Mouse (Mus musculus) granulocyte monocyte progenitor cell, adult 5-6 weeks (primary cell): ENCODE data around the gene Pdia3. TPM values are rescaled to one million over a fixed set of nuclear protein-coding genes. Genes with fewer than 3 reads are reported as not detected.
"Not testable (repeated sequence)": the region's sequence is repeated elsewhere in the genome, so short reads cannot be mapped to it uniquely, and the experiment has no call there.

Experiments used
- ATAC-seq: replicated peaks from 2 replicates; pipeline ENCODE4 v1.8.0; 2016; ENCODE audit warnings: mild to moderate bottlenecking, moderate TSS enrichment, inconsistent platforms; ENCODE audit not compliant: poor library complexity, severe bottlenecking
- total RNA-seq, 2 experiments: library from RNA; stranded (forward) in 1 of 2; stranded (reverse) in 1 of 2; fragments of 200-712, 200-1000 nt in 1 of 2; fragments of >200 nt in 1 of 2; fragmentation: Nextera tagmentation in 1 of 2; gene quantifications; 2 replicates each; pipeline ENCODE4 v1.2.3; 2014 to 2017

The Pdia3 gene
- total RNA-seq, 2 experiments from 2014 or later: 355 to 423 TPM

DNA sequence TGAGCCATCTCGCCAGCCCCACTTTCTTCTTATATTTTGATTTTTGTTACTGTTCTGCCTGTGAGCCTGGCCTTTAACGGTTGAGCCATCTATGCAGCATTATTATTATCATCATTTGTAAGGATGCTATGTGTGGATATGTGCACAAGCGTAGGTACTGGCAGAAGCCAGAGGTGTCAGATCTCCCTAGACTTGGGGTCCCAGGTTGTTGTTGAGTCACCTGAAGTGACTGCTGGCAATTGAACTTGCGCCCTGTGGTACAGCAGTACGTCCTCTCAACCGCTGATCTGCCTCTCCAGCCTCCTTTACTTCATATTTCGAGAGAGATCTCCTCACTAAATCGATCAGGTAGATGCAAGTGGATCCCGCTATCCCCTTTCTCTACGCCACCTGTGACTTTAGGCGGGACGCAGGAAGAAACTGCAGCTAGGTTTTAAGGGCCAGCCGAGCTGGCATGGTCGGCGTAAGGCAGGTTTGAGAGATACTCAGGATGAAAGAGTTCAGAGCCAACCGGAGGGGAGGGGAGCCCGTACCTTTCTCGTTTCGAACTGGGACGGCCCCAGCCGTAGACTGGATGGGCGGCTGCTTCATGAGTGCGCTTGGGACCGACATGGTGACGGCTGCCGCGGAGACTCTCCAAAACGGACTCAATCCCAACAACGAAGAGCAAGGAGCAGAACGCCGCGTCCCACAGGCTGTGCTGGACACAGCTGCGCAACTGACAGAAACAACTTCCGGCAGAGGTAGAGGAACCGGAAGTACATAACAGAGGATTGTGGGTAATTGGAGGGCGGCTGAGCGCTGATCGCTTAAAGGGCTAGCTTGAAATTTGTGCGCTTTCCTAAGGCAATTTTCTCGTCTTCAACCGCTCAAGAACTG lies 60.0 kb downstream of the Pdia3 start, which contains the start of gene Mfap1b:
Gene Mfap1b, minus strand, starts transcription at position 767 of the 879 bp plus-strand sequence.
- peak; percentile 99 for ATAC-seq

DNA sequence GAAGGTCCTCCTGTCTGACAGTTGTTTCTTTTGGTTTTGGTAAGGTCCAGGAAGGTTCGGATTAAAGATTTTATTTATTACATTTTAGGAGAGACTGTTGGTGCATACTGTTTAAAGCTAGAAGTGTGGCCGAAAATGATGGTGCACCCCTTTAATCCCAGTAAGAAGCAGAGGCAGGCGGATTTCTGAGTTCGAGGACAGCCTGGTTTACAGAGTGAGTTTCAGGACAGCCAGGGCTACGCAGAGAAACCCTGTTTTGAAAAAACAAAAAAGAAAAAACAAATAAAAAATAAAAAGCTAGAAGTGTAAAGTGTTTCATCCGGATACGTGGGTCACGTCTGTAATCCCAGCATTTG lies 60.6 kb downstream of the Pdia3 start:
- peak; percentile 8; the same call in 1 of the 2 replicates for ATAC-seq

DNA sequence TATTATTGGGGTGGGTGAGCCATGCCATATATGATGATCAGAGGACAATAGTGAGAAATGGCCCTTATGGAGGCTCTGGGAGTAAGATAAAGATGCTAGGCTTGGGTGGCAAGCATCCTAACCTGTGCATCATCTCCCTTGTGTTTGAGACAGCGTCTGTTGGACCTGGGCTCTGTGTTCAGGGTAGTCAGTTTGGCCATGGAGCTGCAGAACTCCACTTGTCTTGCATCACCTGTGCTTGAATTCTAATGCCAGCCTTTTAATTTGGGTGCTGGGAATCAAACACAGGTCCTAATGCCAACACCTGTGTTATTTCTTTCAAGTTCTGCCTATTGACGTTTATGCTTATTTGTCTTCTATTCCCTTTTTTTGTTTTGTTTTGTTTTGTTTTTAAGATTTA lies 61.7 kb downstream of the Pdia3 start:
- not testable (repeated sequence) for ATAC-seq

DNA sequence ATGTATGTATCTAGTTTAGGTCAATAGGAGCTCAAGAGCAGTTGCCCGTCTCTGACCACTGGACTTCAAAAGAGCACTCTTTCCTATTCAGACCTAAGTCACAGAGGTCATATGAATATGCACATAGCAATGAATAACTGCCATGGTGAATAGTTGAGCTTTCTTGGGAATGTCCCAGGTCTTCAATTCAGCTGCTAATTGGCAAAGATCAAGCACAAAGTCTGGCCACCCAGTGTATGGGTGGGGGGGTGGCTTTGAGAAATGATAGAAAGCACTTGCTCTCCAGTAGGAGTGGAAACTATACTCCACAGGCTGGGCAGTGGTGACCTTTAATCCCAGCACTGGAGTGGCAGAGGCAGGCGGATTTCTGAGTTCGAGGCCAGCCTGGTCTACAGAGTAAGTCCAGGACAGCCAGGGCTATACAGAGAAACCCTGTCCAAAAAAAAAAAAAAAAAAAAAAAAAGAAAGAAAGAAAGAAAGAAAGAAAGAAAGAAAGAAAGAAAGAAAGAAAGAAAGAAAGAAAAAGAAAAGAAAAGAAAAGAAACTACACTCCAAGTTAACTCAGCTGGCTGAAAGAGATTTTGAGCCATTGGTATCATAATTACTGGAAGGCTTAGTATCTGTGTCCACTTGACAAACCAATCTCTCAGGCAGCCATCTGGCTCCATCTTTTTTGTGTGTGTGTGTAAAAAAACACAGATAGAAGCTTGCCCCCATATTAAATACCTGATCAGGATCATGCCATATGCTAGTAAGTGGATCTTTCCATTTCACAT lies 64.1 kb downstream of the Pdia3 start:
- no peak for ATAC-seq

DNA sequence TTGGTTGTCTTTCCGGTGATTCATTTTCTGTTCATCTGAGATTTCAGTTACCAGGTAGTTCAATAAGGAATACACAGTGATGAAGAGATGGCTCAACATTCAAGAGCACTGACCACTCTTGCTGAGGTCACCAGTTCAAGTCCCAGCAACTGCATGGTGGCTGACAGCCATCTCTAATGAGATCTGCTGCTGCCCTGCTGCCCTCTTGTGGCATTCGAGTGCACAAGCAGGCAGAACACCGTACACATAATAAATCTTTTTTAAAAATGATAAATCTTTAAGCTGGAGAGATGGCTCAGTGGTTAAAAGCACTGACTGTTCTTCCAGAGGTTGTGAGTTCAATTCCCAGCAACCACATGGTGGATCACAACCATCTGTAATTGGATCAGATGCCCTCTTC lies 66.9 kb downstream of the Pdia3 start:
- peak; percentile 84 for ATAC-seq

DNA sequence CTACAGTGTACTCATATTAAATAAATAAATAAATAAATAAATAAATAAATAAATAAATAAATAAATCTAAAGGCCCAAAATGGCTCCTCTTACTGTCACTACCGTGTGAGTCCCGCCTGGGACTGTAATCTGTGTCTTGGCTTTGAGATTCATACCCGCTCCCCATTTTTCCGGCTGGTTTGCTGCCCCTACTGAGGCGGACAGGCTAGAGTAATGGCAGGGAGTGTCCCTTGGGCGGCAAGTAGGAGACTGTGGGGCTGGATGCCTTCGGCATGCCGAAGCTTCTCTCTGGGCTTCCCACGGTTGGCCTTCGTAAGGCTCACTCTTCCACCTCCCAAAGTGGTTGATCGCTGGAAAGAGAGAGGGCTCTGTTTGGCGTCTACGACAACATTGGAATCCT lies 67.3 kb downstream of the Pdia3 start:
- peak; percentile 39; the same call in 1 of the 2 replicates for ATAC-seq

DNA sequence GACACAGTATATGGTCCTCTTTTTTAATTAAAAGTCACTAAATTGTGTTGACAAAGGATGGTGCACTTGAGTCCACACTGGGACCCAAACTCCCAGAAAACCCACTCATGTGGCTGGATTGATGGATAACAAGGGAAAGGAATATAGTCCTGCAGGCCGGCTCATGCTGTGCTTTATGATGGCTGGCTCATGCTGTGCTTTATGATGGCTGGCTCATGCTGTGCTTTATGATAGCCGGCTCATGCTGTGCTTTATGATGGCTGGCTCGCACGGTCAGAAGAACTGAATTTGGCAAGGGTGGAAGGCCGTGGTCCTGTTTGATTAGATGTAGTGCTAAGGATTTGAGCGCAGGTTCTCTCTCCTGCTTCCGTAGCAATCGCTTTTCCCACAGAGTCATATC lies 70.0 kb downstream of the Pdia3 start:
- ATAC-seq: no peak

DNA sequence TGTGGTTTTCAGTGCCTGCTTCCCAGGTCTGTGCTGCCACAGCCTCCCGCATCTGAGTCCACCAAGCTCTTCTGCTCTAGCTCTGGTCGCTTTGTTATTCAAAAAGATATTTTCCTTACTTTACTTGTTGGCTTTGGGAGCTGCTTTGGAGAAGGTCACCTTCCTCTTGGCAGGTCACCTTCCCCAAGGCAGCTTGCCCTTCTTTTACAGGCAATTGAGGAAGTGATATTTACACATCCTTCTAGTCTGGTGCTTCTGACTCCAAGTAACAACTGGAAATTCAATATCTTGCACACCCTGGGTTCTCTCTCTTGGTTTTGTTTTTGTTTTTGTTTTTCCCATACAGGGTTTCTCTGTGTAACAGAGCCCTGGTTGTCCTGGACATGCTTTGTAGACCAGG lies 70.8 kb downstream of the Pdia3 start:
- ATAC-seq: peak; percentile 62

Other genes with a start within 250 kb of the Pdia3 start
- gene Tubgcp4, start 243.1 kb upstream of the Pdia3 start, total RNA-seq (2014; fragmentation: Nextera tagmentation): 48.4 and 60.8 TPM in 2 replicates
- 27.0 and 36.1 TPM in 2 replicates for gene Tubgcp4, start 243.1 kb upstream of the Pdia3 start, total RNA-seq (2017)
- 14.1 and 21.9 TPM in 2 replicates for gene Zscan29, start 242.7 kb upstream of the Pdia3 start, total RNA-seq (2014; fragmentation: Nextera tagmentation)
- 23.0 and 23.8 TPM in 2 replicates for gene Zscan29, start 242.7 kb upstream of the Pdia3 start, total RNA-seq (2017)
- gene Trp53bp1, start 142.4 kb upstream of the Pdia3 start, total RNA-seq (2014; fragmentation: Nextera tagmentation): 30.9 and 43.3 TPM in 2 replicates
- gene Trp53bp1, start 142.4 kb upstream of the Pdia3 start, total RNA-seq (2017): 33.3 and 43.6 TPM in 2 replicates
- gene Map1a, start 124.2 kb upstream of the Pdia3 start, total RNA-seq (2014; fragmentation: Nextera tagmentation): not detected in 2 replicates
- gene Map1a, start 124.2 kb upstream of the Pdia3 start, total RNA-seq (2017): 0.04 TPM in 1 of 2 replicates, not detected in the other
- 11.0 and 15.1 TPM in 2 replicates for gene Ppip5k1, start 58.4 kb upstream of the Pdia3 start, total RNA-seq (2014; fragmentation: Nextera tagmentation)
- 8.4 and 10.3 TPM in 2 replicates for gene Ppip5k1, start 58.4 kb upstream of the Pdia3 start, total RNA-seq (2017)
- gene Ckmt1, start 56.1 kb upstream of the Pdia3 start, total RNA-seq (2014; fragmentation: Nextera tagmentation): not detected in 2 replicates
- not detected in 2 replicates for gene Ckmt1, start 56.1 kb upstream of the Pdia3 start, total RNA-seq (2017)
- gene Strc, start 26.6 kb upstream of the Pdia3 start, total RNA-seq (2014; fragmentation: Nextera tagmentation): not detected in 2 replicates
- gene Strc, start 26.6 kb upstream of the Pdia3 start, total RNA-seq (2017): not detected in 2 replicates
- 1.3 TPM in 2 replicates for gene Catsper2, start within 50 bp of the Pdia3 start, total RNA-seq (2014; fragmentation: Nextera tagmentation)
- 1.8 and 1.9 TPM in 2 replicates for gene Catsper2, start within 50 bp of the Pdia3 start, total RNA-seq (2017)
- not detected in 2 replicates for gene Ell3, start 30.5 kb downstream of the Pdia3 start, total RNA-seq (2014; fragmentation: Nextera tagmentation)
- not detected in 2 replicates for gene Ell3, start 30.5 kb downstream of the Pdia3 start, total RNA-seq (2017)
- gene Serf2, start 35.4 kb downstream of the Pdia3 start, total RNA-seq (2014; fragmentation: Nextera tagmentation): 530 and 577 TPM in 2 replicates
- 211 and 218 TPM in 2 replicates for gene Serf2, start 35.4 kb downstream of the Pdia3 start, total RNA-seq (2017)
- 103 and 133 TPM in 2 replicates for gene Hypk, start 39.5 kb downstream of the Pdia3 start, total RNA-seq (2014; fragmentation: Nextera tagmentation)
- gene Hypk, start 39.5 kb downstream of the Pdia3 start, total RNA-seq (2017): 78.2 and 90.6 TPM in 2 replicates
- not detected in 2 replicates for gene Serinc4, start 43.0 kb downstream of the Pdia3 start, total RNA-seq (2014; fragmentation: Nextera tagmentation)
- gene Serinc4, start 43.0 kb downstream of the Pdia3 start, total RNA-seq (2017): 0.26 and 0.60 TPM in 2 replicates
- 23.3 and 30.9 TPM in 2 replicates for gene Mfap1b, start 60.3 kb downstream of the Pdia3 start, total RNA-seq (2014; fragmentation: Nextera tagmentation)
- gene Mfap1b, start 60.3 kb downstream of the Pdia3 start, total RNA-seq (2017): 45.9 and 52.2 TPM in 2 replicates
- gene Mfap1a, start 92.9 kb downstream of the Pdia3 start, total RNA-seq (2014; fragmentation: Nextera tagmentation): 23.3 and 24.5 TPM in 2 replicates
- gene Mfap1a, start 92.9 kb downstream of the Pdia3 start, total RNA-seq (2017): 36.3 and 46.9 TPM in 2 replicates
- 34.1 and 39.1 TPM in 2 replicates for gene Wdr76, start 92.9 kb downstream of the Pdia3 start, total RNA-seq (2014; fragmentation: Nextera tagmentation)
- 33.9 and 38.7 TPM in 2 replicates for gene Wdr76, start 92.9 kb downstream of the Pdia3 start, total RNA-seq (2017)